Mouse (Mus musculus): ENCODE data around the gene Btbd3. TPM values are rescaled to one million over a fixed set of nuclear protein-coding genes. Genes with fewer than 3 reads are reported as not detected.
A peak's percentile ranks its signal among the peaks of the same experiment; 100 is the strongest.
"Not testable (repeated sequence)": the region's sequence is repeated elsewhere in the genome, so short reads cannot be mapped to it uniquely, and the experiment has no call there.

The Btbd3 gene
- polyA plus RNA-seq, 1 experiment from 2014 or later, result 23.7 TPM

DNA sequence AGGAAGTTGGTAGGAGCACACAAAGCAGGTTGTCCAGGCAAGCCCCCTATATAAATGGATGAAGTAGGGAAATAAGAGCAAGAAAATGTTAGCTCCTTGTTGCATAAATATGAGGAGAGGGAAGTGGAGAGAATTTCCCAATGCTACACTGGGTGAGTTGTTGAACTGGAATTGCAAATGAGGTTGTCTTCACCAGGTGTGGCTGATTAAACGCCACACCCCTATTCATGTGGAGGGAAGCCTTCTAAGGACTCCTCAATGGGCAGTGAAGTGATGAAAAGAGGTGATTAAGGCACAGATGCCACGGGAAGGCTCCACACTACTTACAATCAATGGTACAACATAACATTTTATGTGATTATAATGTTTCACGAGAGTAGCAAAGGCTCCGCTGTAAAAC, 70.0 kb downstream of the Btbd3 start:
- ATAC-seq (ENCODE audit: low FRiP score, low TSS enrichment) (peak; percentile 72; the same call in 1 of the 2 replicates), DNase-seq (ENCODE audit: low spot score) (no peak)
- TF ChIP-seq EP300 (optimal IDR thresholded peaks at IDR 0.05) (no peak), CTCF (IDR thresholded peaks at IDR 0.05; ENCODE audit: low read depth) (no peak)
- Histone ChIP-seq H3K27ac (replicated peaks) (peak overlapping the region; percentile 53), H3K27me3 (ENCODE audit: control insufficient read depth, insufficient read depth, low read length) (no peaks in the 10 kb centered on the region), H3K9ac (ENCODE audit: low read length) (no peak overlapping the region), H3K4me1 (replicated peaks; ENCODE audit: control insufficient read depth, insufficient read depth) (no peaks in the 10 kb centered on the region), H3K9me3 (ENCODE audit: control insufficient read depth, low read length) (no peaks in the 10 kb centered on the region), H3K4me3 (ENCODE audit: low read depth, low read length) (no peak overlapping the region), H3K36me3 (ENCODE audit: control insufficient read depth, insufficient read depth, low read length) (no peaks in the 10 kb centered on the region), H3K4me2 (replicated peaks; ENCODE audit: low read depth) (no peak overlapping the region)
- 56% methylated on average over 4 of the region's 4 CpGs for WGBS

DNA sequence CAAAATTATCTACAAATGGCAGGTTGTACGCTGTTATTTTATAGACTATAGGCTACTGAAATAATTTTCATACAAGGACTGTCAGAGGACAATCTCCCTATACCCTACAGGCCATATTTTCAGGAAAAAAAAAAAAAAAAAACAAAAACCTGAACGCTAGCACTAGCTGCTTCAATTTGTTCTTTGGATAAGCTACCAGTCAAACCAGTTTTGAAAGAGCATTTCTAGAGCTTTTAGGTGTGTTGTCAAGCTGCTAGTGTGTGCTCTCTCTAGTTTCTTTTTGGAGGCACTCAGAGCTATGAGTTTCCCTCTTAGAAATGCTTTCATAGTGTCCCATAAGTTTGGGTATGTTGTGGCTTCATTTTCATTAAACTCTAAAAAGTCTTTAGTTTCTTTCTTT, 77.8 kb downstream of the Btbd3 start:
- not testable (repeated sequence) for H3K4me2 ChIP-seq (replicated peaks; ENCODE audit: low read depth); H3K9ac ChIP-seq (ENCODE audit: low read length); ATAC-seq (ENCODE audit: low FRiP score, low TSS enrichment); H3K36me3 ChIP-seq (ENCODE audit: control insufficient read depth, insufficient read depth, low read length); H3K9me3 ChIP-seq (ENCODE audit: control insufficient read depth, low read length); H3K4me3 ChIP-seq (ENCODE audit: low read depth, low read length); H3K27me3 ChIP-seq (ENCODE audit: control insufficient read depth, insufficient read depth, low read length); DNase-seq (ENCODE audit: low spot score); H3K4me1 ChIP-seq (replicated peaks; ENCODE audit: control insufficient read depth, insufficient read depth); H3K27ac ChIP-seq (replicated peaks)
- 48% methylated on average over 2 of the region's 2 CpGs for WGBS

DNA sequence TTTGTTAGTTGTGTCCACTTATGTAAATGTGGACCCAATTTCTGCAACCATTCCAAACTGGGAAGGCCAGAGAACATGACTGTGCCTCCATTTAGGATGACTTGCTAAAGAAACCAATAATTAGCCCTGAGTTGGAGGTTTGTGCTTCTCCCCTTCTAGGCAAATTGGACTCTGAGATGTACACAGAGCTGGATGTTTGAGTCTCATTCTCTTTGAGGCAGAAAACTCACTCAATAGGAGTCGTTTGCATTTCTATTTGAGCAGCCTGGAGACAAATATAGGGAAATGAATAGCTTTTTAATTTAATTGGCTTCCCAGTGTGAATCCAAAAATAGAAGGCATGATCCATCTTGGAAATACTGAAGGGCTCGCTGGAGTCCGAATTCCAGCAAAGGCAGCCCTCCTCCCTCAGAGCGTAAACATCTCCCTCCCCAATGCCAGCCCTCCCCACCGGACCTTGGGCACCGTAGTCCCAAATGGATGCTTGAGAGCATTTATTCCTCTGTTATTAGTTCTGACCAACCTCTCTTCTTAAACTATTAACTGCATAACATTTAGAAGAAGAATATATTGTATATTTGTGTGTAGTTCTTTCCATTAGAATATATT, 81.6 kb downstream of the Btbd3 start:
- DNase-seq (ENCODE audit: low spot score) (no peak), ATAC-seq (ENCODE audit: low FRiP score, low TSS enrichment) (no peak)
- H3K9me3 ChIP-seq (ENCODE audit: control insufficient read depth, low read length), result no peaks in the 10 kb centered on the region
- H3K4me3 ChIP-seq (ENCODE audit: low read depth, low read length), result no peak overlapping the region
- WGBS, result 55% methylated on average over 6 of the region's 6 CpGs
- TF ChIP-seq EP300 (optimal IDR thresholded peaks at IDR 0.05), result no peak
- H3K36me3 ChIP-seq (ENCODE audit: control insufficient read depth, insufficient read depth, low read length), result no peaks in the 10 kb centered on the region
- no peak overlapping the region for H3K4me2 ChIP-seq (replicated peaks; ENCODE audit: low read depth)
- no peak overlapping the region for H3K27ac ChIP-seq (replicated peaks)
- H3K4me1 ChIP-seq (replicated peaks; ENCODE audit: control insufficient read depth, insufficient read depth), result no peaks in the 10 kb centered on the region
- no peaks in the 10 kb centered on the region for H3K27me3 ChIP-seq (ENCODE audit: control insufficient read depth, insufficient read depth, low read length)
- H3K9ac ChIP-seq (ENCODE audit: low read length), result no peak overlapping the region

DNA sequence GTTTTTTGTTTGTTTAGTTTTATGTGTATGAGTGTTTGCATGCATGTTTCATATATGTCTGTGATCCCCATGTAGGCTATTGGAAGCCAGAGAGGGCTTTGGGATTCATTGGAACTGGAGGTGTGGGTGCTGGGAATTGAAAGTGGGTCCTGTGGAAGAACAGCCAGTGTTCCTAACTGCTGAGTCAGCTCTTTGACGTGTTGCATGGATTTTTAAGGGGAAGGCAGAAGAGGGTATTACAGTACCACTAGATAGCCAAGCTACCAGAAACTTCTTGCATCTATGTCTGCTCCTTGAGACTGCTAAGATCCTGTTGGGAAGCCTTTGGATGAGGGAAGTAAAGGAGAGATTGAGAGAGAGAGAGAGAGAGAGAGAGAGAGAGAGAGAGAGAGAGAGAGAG, 82.2 kb downstream of the Btbd3 start:
- Histone ChIP-seq H3K27ac (replicated peaks) (no peak overlapping the region), H3K4me2 (replicated peaks; ENCODE audit: low read depth) (no peak overlapping the region), H3K27me3 (ENCODE audit: control insufficient read depth, insufficient read depth, low read length) (no peaks in the 10 kb centered on the region), H3K9ac (ENCODE audit: low read length) (no peak overlapping the region), H3K9me3 (ENCODE audit: control insufficient read depth, low read length) (no peaks in the 10 kb centered on the region), H3K4me3 (ENCODE audit: low read depth, low read length) (no peak overlapping the region), H3K4me1 (replicated peaks; ENCODE audit: control insufficient read depth, insufficient read depth) (no peaks in the 10 kb centered on the region), H3K36me3 (ENCODE audit: control insufficient read depth, insufficient read depth, low read length) (no peaks in the 10 kb centered on the region)
- ATAC-seq (ENCODE audit: low FRiP score, low TSS enrichment) (no peak), DNase-seq (ENCODE audit: low spot score) (no peak)
- TF ChIP-seq EP300 (optimal IDR thresholded peaks at IDR 0.05) (no peak), CTCF (IDR thresholded peaks at IDR 0.05; ENCODE audit: low read depth) (no peak)
- 48% methylated on average over 1 of the region's 1 CpGs for WGBS

DNA sequence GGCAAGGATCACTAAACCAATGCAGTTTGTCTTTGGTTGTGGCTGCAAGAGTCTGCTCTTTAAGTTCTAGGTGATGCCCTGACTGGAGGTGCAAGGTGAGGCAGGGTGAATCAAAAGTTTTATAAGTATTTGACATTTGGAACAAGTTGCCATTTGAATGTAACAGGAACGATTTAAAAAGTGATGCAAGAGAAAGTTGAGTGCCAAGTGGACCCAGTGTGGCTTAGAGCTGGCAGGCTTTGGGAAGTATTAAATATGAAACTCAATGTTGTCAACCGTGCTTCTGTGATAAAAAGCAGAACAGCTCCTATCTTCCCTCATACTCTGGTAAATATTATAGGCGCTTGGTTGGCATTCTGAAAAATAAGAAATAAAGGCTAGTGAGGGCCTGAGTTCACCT, 99.0 kb downstream of the Btbd3 start:
- H3K9me3 ChIP-seq (ENCODE audit: control insufficient read depth, low read length), result no peaks in the 10 kb centered on the region
- no peak overlapping the region for H3K27ac ChIP-seq (replicated peaks)
- H3K36me3 ChIP-seq (ENCODE audit: control insufficient read depth, insufficient read depth, low read length), result no peaks in the 10 kb centered on the region
- H3K27me3 ChIP-seq (ENCODE audit: control insufficient read depth, insufficient read depth, low read length), result no peaks in the 10 kb centered on the region
- TF ChIP-seq CTCF (IDR thresholded peaks at IDR 0.05; ENCODE audit: low read depth) (no peak), EP300 (optimal IDR thresholded peaks at IDR 0.05) (no peak)
- WGBS, result 72% methylated on average over 3 of the region's 3 CpGs
- no peak overlapping the region for H3K9ac ChIP-seq (ENCODE audit: low read length)
- H3K4me3 ChIP-seq (ENCODE audit: low read depth, low read length), result no peak overlapping the region
- no peaks in the 10 kb centered on the region for H3K4me1 ChIP-seq (replicated peaks; ENCODE audit: control insufficient read depth, insufficient read depth)
- ATAC-seq (ENCODE audit: low FRiP score, low TSS enrichment), result no peak
- no peak for DNase-seq (ENCODE audit: low spot score)
- H3K4me2 ChIP-seq (replicated peaks; ENCODE audit: low read depth), result no peak overlapping the region

DNA sequence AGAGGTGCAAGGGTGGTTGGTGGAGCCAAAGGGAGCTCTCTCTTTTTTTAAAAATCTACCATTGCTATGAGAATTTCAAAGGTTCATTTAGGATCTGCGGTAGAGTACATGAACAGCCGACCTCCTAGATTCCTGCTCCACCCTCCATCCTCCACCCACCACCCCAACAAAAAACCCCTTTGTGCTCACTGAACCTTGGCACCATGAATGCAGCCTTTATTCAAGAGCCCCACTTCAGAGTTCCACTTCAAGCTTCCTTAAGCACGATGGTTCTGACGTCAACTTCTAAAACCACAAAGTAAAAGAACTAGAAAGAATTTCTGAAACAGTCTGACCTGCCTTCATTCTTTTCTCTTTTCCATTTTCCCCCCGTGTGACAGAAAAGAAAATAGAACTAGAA, 106.1 kb downstream of the Btbd3 start:
- 71% methylated on average over 5 of the region's 5 CpGs for WGBS
- ATAC-seq (ENCODE audit: low FRiP score, low TSS enrichment) (no peak), DNase-seq (ENCODE audit: low spot score) (no peak)
- no peaks in the 10 kb centered on the region for H3K9me3 ChIP-seq (ENCODE audit: control insufficient read depth, low read length)
- no peaks in the 10 kb centered on the region for H3K27me3 ChIP-seq (ENCODE audit: control insufficient read depth, insufficient read depth, low read length)
- H3K36me3 ChIP-seq (ENCODE audit: control insufficient read depth, insufficient read depth, low read length), result no peaks in the 10 kb centered on the region
- H3K9ac ChIP-seq (ENCODE audit: low read length), result no peak overlapping the region
- H3K4me3 ChIP-seq (ENCODE audit: low read depth, low read length), result no peak overlapping the region
- no peak overlapping the region for H3K27ac ChIP-seq (replicated peaks)
- H3K4me2 ChIP-seq (replicated peaks; ENCODE audit: low read depth), result no peak overlapping the region
- H3K4me1 ChIP-seq (replicated peaks; ENCODE audit: control insufficient read depth, insufficient read depth), result no peaks in the 10 kb centered on the region
- no peak for TF ChIP-seq EP300 (optimal IDR thresholded peaks at IDR 0.05)
- no peak for TF ChIP-seq CTCF (IDR thresholded peaks at IDR 0.05; ENCODE audit: low read depth)
